In genomic region chr7:123209864-123210263, GRCm38 (mm10) we compare ENCODE assay signal across 32 mouse cellular contexts. TPM values are rescaled to one million over a fixed set of nuclear protein-coding genes. Genes with fewer than 3 reads are reported as not detected.
DNase-seq lines count a peak whose midpoint lies in the region; ATAC-seq and TF ChIP-seq lines count a peak whose summit lies in the region.
"Had no signal": no experiment of that assay in that cellular context is flagged by ENCODE, and none has a peak within 500 bp of the region (broad histone marks: within the 10 kb centered on the region; RNA-seq: fewer than 3 reads in every experiment).

No protein-coding gene starts in this region.

- H3K4me2 ChIP-seq in heart, embryonic 12.5 days, result 0 out of 2 replicates have a peak overlapping the region, but pooled peaks have one; percentile 10
- H3K4me2 ChIP-seq in midbrain, embryonic 11.5 days, result no peak overlapping the region
- H3K4me2 ChIP-seq in midbrain, embryonic 16.5 days (ENCODE audit: low read length), result no peak overlapping the region
- no peak overlapping the region for H3K4me2 ChIP-seq in intestine, postnatal 0 days (replicated peaks; ENCODE audit: low read depth)
- H3K4me2 ChIP-seq: forebrain, embryonic 15.5 days; heart, embryonic 15.5 days; hindbrain, embryonic 12.5 days; limb, embryonic 12.5 days; liver, embryonic 15.5 days; lung, embryonic 14.5 days; neural tube, embryonic 12.5 days; stomach, embryonic 15.5 days had no signal

- ATAC-seq in heart, embryonic 12.5 days (ENCODE audit: insufficient number of reproducible peaks, low FRiP score), result no peak
- no peak for ATAC-seq in midbrain, embryonic 11.5 days (ENCODE audit: low FRiP score)
- no peak for ATAC-seq in midbrain, embryonic 16.5 days
- peak; percentile 64 for ATAC-seq in intestine, postnatal 0 days
- ATAC-seq: CD4-positive, CD25-positive, alpha-beta regulatory T cell, adult 4 months; forebrain, embryonic 15.5 days; hindbrain, postnatal 0 days had no signal

- no peak for TF ChIP-seq CTCF in intestine, postnatal 0 days (IDR thresholded peaks at IDR 0.05; ENCODE audit: low read depth)

- no peak for DNase-seq in heart, postnatal 4 days
- DNase-seq in midbrain, embryonic 11.5 days (ENCODE audit: low spot score, missing footprints), result peak; percentile 60
- DNase-seq in frontal cortex, postnatal 25 days (ENCODE audit: low spot score in 2 of 2), result no peak
- no peak for DNase-seq in right cerebral cortex, postnatal 10 days (ENCODE audit: low spot score in 2 of 2)
- DNase-seq: adrenal gland, postnatal 10 days; cerebellum, adult 11 months; cerebellum, adult 9-10 months; cerebellum, postnatal 36 days; kidney, adult 11 months; kidney, postnatal 10 days; lung, embryonic 14.5 days; lung, postnatal 14 days; right cerebral cortex, adult 18-20 months had no signal

- no peak overlapping the region for H3K27ac ChIP-seq in heart, embryonic 12.5 days (ENCODE audit: poor library complexity, severe bottlenecking)
- no peak overlapping the region for H3K27ac ChIP-seq in midbrain, embryonic 11.5 days (ENCODE audit: low read depth, low read length)
- no peak overlapping the region for H3K27ac ChIP-seq in midbrain, embryonic 16.5 days (ENCODE audit: low read length)
- H3K27ac ChIP-seq in intestine, postnatal 0 days (ENCODE audit: low read depth, low read length), result peak overlapping the region; percentile 41; the same call in 1 of the 2 replicates
- H3K27ac ChIP-seq: forebrain, embryonic 15.5 days; heart, embryonic 15.5 days; hindbrain, embryonic 12.5 days; hindbrain, postnatal 0 days; left cerebral cortex, adult 2 months; limb, embryonic 12.5 days; liver, embryonic 15.5 days; midbrain, embryonic 10.5 days; neural tube, embryonic 12.5 days; stomach, embryonic 15.5 days had no signal

- H3K9ac ChIP-seq in heart, embryonic 12.5 days, result no peak overlapping the region
- H3K9ac ChIP-seq in midbrain, embryonic 11.5 days (ENCODE audit: low read length), result no peak overlapping the region
- H3K9ac ChIP-seq in midbrain, embryonic 16.5 days (ENCODE audit: low read depth, low read length), result no peak overlapping the region
- H3K9ac ChIP-seq in intestine, postnatal 0 days (ENCODE audit: low read depth, low read length), result no peak overlapping the region
- H3K9ac ChIP-seq: forebrain, embryonic 15.5 days; heart, embryonic 15.5 days; hindbrain, embryonic 12.5 days; limb, embryonic 12.5 days; liver, embryonic 15.5 days; lung, embryonic 14.5 days; neural tube, embryonic 12.5 days; stomach, embryonic 15.5 days had no signal

- H3K4me3 ChIP-seq in heart, embryonic 12.5 days, result no peak overlapping the region
- H3K4me3 ChIP-seq in midbrain, embryonic 11.5 days (ENCODE audit: low read depth, low read length), result no peak overlapping the region
- no peak overlapping the region for H3K4me3 ChIP-seq in midbrain, embryonic 16.5 days (ENCODE audit: low read depth, low read length)
- H3K4me3 ChIP-seq in intestine, postnatal 0 days (ENCODE audit: low read depth, low read length), result no peak overlapping the region
- H3K4me3 ChIP-seq: forebrain, embryonic 15.5 days; heart, embryonic 15.5 days; hindbrain, embryonic 12.5 days; left cerebral cortex, adult 2 months; limb, embryonic 12.5 days; liver, embryonic 15.5 days; midbrain, embryonic 10.5 days; myocyte; neural tube, embryonic 12.5 days; stomach, embryonic 15.5 days had no signal

- no peaks in the 10 kb centered on the region for H3K9me3 ChIP-seq in heart, embryonic 12.5 days (replicated peaks)
- no peaks in the 10 kb centered on the region for H3K9me3 ChIP-seq in midbrain, embryonic 11.5 days (ENCODE audit: control insufficient read depth, low read length)
- no peaks in the 10 kb centered on the region for H3K9me3 ChIP-seq in midbrain, embryonic 16.5 days (replicated peaks; ENCODE audit: control insufficient read depth, low read length, poor library complexity, severe bottlenecking)
- no peaks in the 10 kb centered on the region for H3K9me3 ChIP-seq in intestine, postnatal 0 days (ENCODE audit: control insufficient read depth)
- H3K9me3 ChIP-seq: forebrain, embryonic 15.5 days; G1E; heart, embryonic 15.5 days; hindbrain, embryonic 12.5 days; limb, embryonic 12.5 days; liver, embryonic 15.5 days; midbrain, embryonic 10.5 days; neural tube, embryonic 12.5 days; stomach, embryonic 15.5 days had no signal

- peaks cover 20% of the 10 kb centered on the region for H3K4me1 ChIP-seq in heart, embryonic 12.5 days (replicated peaks)
- H3K4me1 ChIP-seq in midbrain, embryonic 11.5 days (ENCODE audit: control insufficient read depth, insufficient read depth, low read length), result peaks cover 8% of the 10 kb centered on the region
- H3K4me1 ChIP-seq in midbrain, embryonic 16.5 days (ENCODE audit: control insufficient read depth, insufficient read depth, low read length), result 0 out of 2 replicates have a peak, but pooled peaks cover 2% of the 10 kb centered on the region
- peaks cover 7% of the 10 kb centered on the region; the same call in 1 of the 2 replicates for H3K4me1 ChIP-seq in intestine, postnatal 0 days (replicated peaks; ENCODE audit: control insufficient read depth, insufficient read depth, low read length)
- H3K4me1 ChIP-seq: forebrain, embryonic 15.5 days had no signal

- H3K27me3 ChIP-seq in heart, embryonic 12.5 days (replicated peaks), result no peaks in the 10 kb centered on the region
- H3K27me3 ChIP-seq in midbrain, embryonic 11.5 days (ENCODE audit: control insufficient read depth, insufficient read depth, low read length), result no peaks in the 10 kb centered on the region
- H3K27me3 ChIP-seq in midbrain, embryonic 16.5 days (ENCODE audit: control insufficient read depth, insufficient read depth, low read depth, low read length), result no peaks in the 10 kb centered on the region
- no peaks in the 10 kb centered on the region for H3K27me3 ChIP-seq in intestine, postnatal 0 days (replicated peaks; ENCODE audit: control insufficient read depth, insufficient read depth, low read length)
- H3K27me3 ChIP-seq: forebrain, embryonic 15.5 days; heart, embryonic 15.5 days; hindbrain, embryonic 12.5 days; limb, embryonic 12.5 days; liver, embryonic 15.5 days; neural tube, embryonic 12.5 days; stomach, embryonic 15.5 days had no signal

- WGBS in heart, embryonic 12.5 days, result 8% methylated on average over 9 of the region's 9 CpGs
- WGBS in midbrain, embryonic 11.5 days, result 77% methylated on average over 9 of the region's 9 CpGs
- 76% methylated on average over 9 of the region's 9 CpGs for WGBS in midbrain, embryonic 16.5 days
- WGBS in intestine, postnatal 0 days, result 27% methylated on average over 9 of the region's 9 CpGs

- H3K36me3 ChIP-seq in heart, embryonic 12.5 days, result no peaks in the 10 kb centered on the region
- H3K36me3 ChIP-seq in midbrain, embryonic 11.5 days (ENCODE audit: control insufficient read depth, insufficient read depth, low read length), result no peaks in the 10 kb centered on the region
- no peaks in the 10 kb centered on the region for H3K36me3 ChIP-seq in midbrain, embryonic 16.5 days (ENCODE audit: control insufficient read depth, insufficient read depth, low read length)
- H3K36me3 ChIP-seq in intestine, postnatal 0 days (ENCODE audit: control insufficient read depth, insufficient read depth), result no peaks in the 10 kb centered on the region
- H3K36me3 ChIP-seq: forebrain, embryonic 15.5 days; G1E; heart, embryonic 15.5 days; hindbrain, embryonic 12.5 days; limb, embryonic 12.5 days; liver, embryonic 15.5 days; midbrain, embryonic 10.5 days; neural tube, embryonic 12.5 days; stomach, embryonic 15.5 days had no signal

RNA-seq across cellular contexts. Expression of gene Slc5a11, which starts 4.7 kb away (rescaled TPM):
- 0.15 and 0.34 TPM in 2 replicates for polyA plus RNA-seq in heart, embryonic 12.5 days (2016; fragmentation: Nextera tagmentation; extraction: Ambion mirVana)
- total RNA-seq in heart, postnatal 4 days (2021), result not detected
- 0.07 TPM in 1 of 2 replicates, not detected in the other for polyA plus RNA-seq in midbrain, embryonic 11.5 days (2014; fragmentation: Nextera tagmentation; extraction: Ambion mirVana)
- 0.30 and 0.45 TPM in 2 replicates for polyA plus RNA-seq in midbrain, embryonic 16.5 days (2015; fragmentation: Nextera tagmentation; extraction: Ambion mirVana)
- 25.1 and 29.0 TPM in 2 replicates for polyA plus RNA-seq in intestine, postnatal 0 days (2015; fragmentation: Nextera tagmentation; extraction: Ambion mirVana)
- total RNA-seq: adrenal gland, postnatal 10 days; G1E; gastrocnemius, adult 8-10 months; heart, postnatal 25 days had no signal
- polyA plus RNA-seq: embryonic facial prominence, embryonic 11.5 days; G1E; heart, embryonic 15.5 days; hindbrain, embryonic 12.5 days; myocyte had no signal

Comparison
In these comparisons a context has a peak if more than half of its experiments do, and no peak if none do; other contexts are left out.
1. RNA of gene Slc5a11, which starts 4.7 kb away (polyA plus RNA-seq): 25.1 to 29.0 TPM in intestine, postnatal 0 days; 0.15 to 0.34 TPM in heart, embryonic 12.5 days, 0.30 to 0.45 TPM in midbrain, embryonic 16.5 days and 0.07 TPM in midbrain, embryonic 11.5 days; every median in the first group is over 10 times any median in the second.